Mouse (Mus musculus) C2C12 (cell line): ENCODE results near the gene Dlg5.

Experiments
- CEBPB ChIP-seq: IDR thresholded peaks from one replicate; pipeline ENCODE4 v1.6.1; 2011; ENCODE audit warnings: low read depth, mild to moderate bottlenecking, control low read depth, moderate library complexity
- CTCF ChIP-seq: IDR thresholded peaks from one replicate; pipeline ENCODE4 v1.5.1; 2011; ENCODE audit not compliant: control insufficient read depth, insufficient read depth, insufficient read length
- MAX ChIP-seq: IDR thresholded peaks from one replicate; pipeline ENCODE4 v1.6.1; 2011; ENCODE audit warnings: mild to moderate bottlenecking, control low read depth
- MYOD1 ChIP-seq: IDR thresholded peaks from one replicate; pipeline ENCODE4 v1.6.1; 2011; ENCODE audit warnings: low read depth; ENCODE audit not compliant: control insufficient read depth, insufficient read length
- MYOG ChIP-seq: IDR thresholded peaks from one replicate; pipeline ENCODE4 v1.6.1; 2011; ENCODE audit not compliant: control insufficient read depth, insufficient read length; ENCODE audit errors: extremely low read depth
- USF1 ChIP-seq: IDR thresholded peaks from one replicate; pipeline ENCODE4 v1.6.1; 2011; ENCODE audit warnings: low read depth, mild to moderate bottlenecking, control low read depth, moderate library complexity

GRCm38 (mm10) chr14:24275534-24275933, 29.8 kb upstream of the Dlg5 start:
- TF ChIP-seq CTCF (no peak), CEBPB (no peak), MAX (no peak), USF1 (no peak), MYOG (no peak), MYOD1 (no peak)
